25 mouse cellular contexts compared by ENCODE assay signal in genomic region chr13:63574601-63575000, GRCm38 (mm10). TPM values are rescaled to one million over a fixed set of nuclear protein-coding genes. Genes with fewer than 3 reads are reported as not detected.
DNase-seq lines count a peak whose midpoint lies in the region; ATAC-seq and TF ChIP-seq lines count a peak whose summit lies in the region.
"Had no signal": no experiment of that assay in that cellular context is flagged by ENCODE, and none has a peak within 500 bp of the region (broad histone marks: within the 10 kb centered on the region; RNA-seq: fewer than 3 reads in every experiment).

No protein-coding gene starts in this region.

- ATAC-seq in embryonic facial prominence, embryonic 12.5 days (ENCODE audit: insufficient number of reproducible peaks, insufficient read depth, low FRiP score, low TSS enrichment): no peak
- ATAC-seq in lung, postnatal 0 days: no peak
- ATAC-seq: activated CD4-positive, CD25-positive, alpha-beta regulatory T cell, adult 4 months; forebrain, embryonic 14.5 days; hindbrain, embryonic 16.5 days; inflammation-experienced regulatory T-cells, adult 6 months had no signal

- H3K9me3 ChIP-seq in embryonic facial prominence, embryonic 12.5 days: no peaks in the 10 kb centered on the region
- no peaks in the 10 kb centered on the region for H3K9me3 ChIP-seq in embryonic facial prominence, embryonic 10.5 days
- no peaks in the 10 kb centered on the region for H3K9me3 ChIP-seq in lung, postnatal 0 days (ENCODE audit: low read length)
- H3K9me3 ChIP-seq: embryonic facial prominence, embryonic 15.5 days; heart, embryonic 12.5 days; heart, embryonic 15.5 days; hindbrain, embryonic 10.5 days; hindbrain, embryonic 13.5 days had no signal

- H3K9ac ChIP-seq in embryonic facial prominence, embryonic 12.5 days: no peak overlapping the region
- H3K9ac ChIP-seq in lung, postnatal 0 days (replicated peaks; ENCODE audit: low read depth): no peak overlapping the region
- H3K9ac ChIP-seq: embryonic facial prominence, embryonic 15.5 days; heart, embryonic 12.5 days; heart, embryonic 15.5 days; hindbrain, embryonic 13.5 days had no signal

- H3K4me3 ChIP-seq in embryonic facial prominence, embryonic 12.5 days: no peak overlapping the region
- no peak overlapping the region for H3K4me3 ChIP-seq in embryonic facial prominence, embryonic 10.5 days
- H3K4me3 ChIP-seq in lung, postnatal 0 days (ENCODE audit: low read depth, low read length): no peak overlapping the region
- no peak overlapping the region for H3K4me3 ChIP-seq in lung, adult 2 months (replicated peaks; ENCODE audit: extremely low read depth, low read depth, low read length)
- H3K4me3 ChIP-seq: embryonic facial prominence, embryonic 15.5 days; heart, embryonic 12.5 days; heart, embryonic 15.5 days had no signal

- DNase-seq in embryonic facial prominence, embryonic 10.5 days (ENCODE audit: low spot score): no peak
- DNase-seq in lung, postnatal 0 days (ENCODE audit: low spot score): peak; percentile 27
- DNase-seq in lung, adult 2 months: no peak
- DNase-seq in induced T-regulatory cell, adult 2 months (ENCODE audit: low read depth): peak; percentile 38
- no peak for DNase-seq in thymus, postnatal 36 days
- DNase-seq: adrenal gland, adult 8-10 months; adrenal gland, postnatal 25 days; cerebellum, adult 8-10 months; cerebellum, postnatal 10 days; cerebellum, postnatal 36 days; embryo, embryonic 11 days; gastrocnemius, postnatal 25 days; heart, adult 18-20 months; heart, postnatal 10 days; heart, postnatal 36 days had no signal

- H3K4me1 ChIP-seq in embryonic facial prominence, embryonic 12.5 days: peaks cover 10% of the 10 kb centered on the region; the same call in 1 of the 2 replicates
- H3K4me1 ChIP-seq in embryonic facial prominence, embryonic 10.5 days: peaks cover 47% of the 10 kb centered on the region
- no peaks in the 10 kb centered on the region for H3K4me1 ChIP-seq in lung, postnatal 0 days (ENCODE audit: insufficient read depth, low read depth, low read length)
- H3K4me1 ChIP-seq in lung, adult 2 months (ENCODE audit: control insufficient read depth, insufficient read depth, low read length): peaks cover 4% of the 10 kb centered on the region

- 0 out of 2 replicates have a peak overlapping the region, but pooled peaks have one; percentile 95 for H3K4me2 ChIP-seq in embryonic facial prominence, embryonic 12.5 days (replicated peaks)
- H3K4me2 ChIP-seq in lung, postnatal 0 days (replicated peaks; ENCODE audit: low read depth, low read length): no peak overlapping the region
- H3K4me2 ChIP-seq: heart, embryonic 12.5 days; heart, embryonic 15.5 days had no signal

- H3K27ac ChIP-seq in embryonic facial prominence, embryonic 12.5 days: no peak overlapping the region
- no peak overlapping the region for H3K27ac ChIP-seq in embryonic facial prominence, embryonic 10.5 days (replicated peaks)
- H3K27ac ChIP-seq in lung, postnatal 0 days (ENCODE audit: low read length): no peak overlapping the region
- H3K27ac ChIP-seq: heart, embryonic 15.5 days; hindbrain, embryonic 13.5 days had no signal

- no peak for TF ChIP-seq POLR2A in lung, adult 2 months (IDR thresholded peaks at IDR 0.05; ENCODE audit: borderline replicate concordance, extremely low read depth, low read depth, low read length)

- peaks cover 28% of the 10 kb centered on the region for H3K27me3 ChIP-seq in embryonic facial prominence, embryonic 12.5 days
- peaks cover 68% of the 10 kb centered on the region for H3K27me3 ChIP-seq in embryonic facial prominence, embryonic 10.5 days (replicated peaks; ENCODE audit: low read depth, poor library complexity, severe bottlenecking)
- no peaks in the 10 kb centered on the region for H3K27me3 ChIP-seq in lung, postnatal 0 days (replicated peaks; ENCODE audit: insufficient read depth, low read length)

- no peaks in the 10 kb centered on the region for H3K36me3 ChIP-seq in embryonic facial prominence, embryonic 12.5 days
- H3K36me3 ChIP-seq in embryonic facial prominence, embryonic 10.5 days (replicated peaks): no peaks in the 10 kb centered on the region
- H3K36me3 ChIP-seq in lung, postnatal 0 days (ENCODE audit: insufficient read depth, low read length): no peaks in the 10 kb centered on the region
- H3K36me3 ChIP-seq: embryonic facial prominence, embryonic 15.5 days; heart, embryonic 12.5 days; heart, embryonic 15.5 days; hindbrain, embryonic 10.5 days; hindbrain, embryonic 13.5 days had no signal

- no peak for TF ChIP-seq CTCF in lung, postnatal 0 days (IDR thresholded peaks at IDR 0.05)
- TF ChIP-seq CTCF in lung, adult 2 months (IDR thresholded peaks at IDR 0.05; ENCODE audit: insufficient read depth, low read length): no peak

- WGBS in embryonic facial prominence, embryonic 12.5 days: 52% methylated on average over 4 of the region's 4 CpGs
- 53% methylated on average over 4 of the region's 4 CpGs for WGBS in embryonic facial prominence, embryonic 10.5 days
- 43% methylated on average over 4 of the region's 4 CpGs for WGBS in lung, postnatal 0 days
- 45% methylated on average over 4 of the region's 4 CpGs for WGBS in lung, adult 2 months

- TF ChIP-seq EP300 in lung, postnatal 0 days (IDR thresholded peaks at IDR 0.05): no peak

RNA-seq across cellular contexts. Expression of gene Ptch1, which starts 1.2 kb away (rescaled TPM):
- polyA plus RNA-seq in embryonic facial prominence, embryonic 12.5 days (2016; fragmentation: Nextera tagmentation; extraction: Ambion mirVana): 24.9 and 29.2 TPM in 2 replicates
- polyA plus RNA-seq in embryonic facial prominence, embryonic 10.5 days (2016; fragmentation: Nextera tagmentation; extraction: Ambion mirVana): 33.0 and 33.5 TPM in 2 replicates
- polyA plus RNA-seq in lung, postnatal 0 days (2015; fragmentation: Nextera tagmentation; extraction: Ambion mirVana): 15.2 and 21.3 TPM in 2 replicates
- 41.4 and 47.6 TPM in 2 replicates for polyA plus RNA-seq in lung, adult 2 months (2012; rRNA removed)

Comparison
In these comparisons a context has a peak if more than half of its experiments do, and no peak if none do; other contexts are left out.
1. DNase-seq: peak in lung, postnatal 0 days (single experiment) and induced T-regulatory cell, adult 2 months (single experiment); none in embryonic facial prominence, embryonic 10.5 days (single experiment), lung, adult 2 months (single experiment) and thymus, postnatal 36 days (0 of 2).